Mouse (Mus musculus): ENCODE results near the gene Slc16a10. TPM values are rescaled to one million over a fixed set of nuclear protein-coding genes. Genes with fewer than 3 reads are reported as not detected.

Slc16a10 gene
- polyA plus RNA-seq, 2 experiments, result 32.8 to 63.5 TPM

- H3K4me2 ChIP-seq (ENCODE audit: low read depth), result no peak overlapping the region
- H3K9ac ChIP-seq (replicated peaks), result no peak overlapping the region
- no peaks in the 10 kb centered on the region for H3K27me3 ChIP-seq (ENCODE audit: control insufficient read depth, insufficient read depth, low read length)
- H3K4me3 ChIP-seq (ENCODE audit: insufficient read depth in 1 of 2, low read depth in 2 of 2, low read length in 2 of 2), result no peak overlapping the region
- H3K4me1 ChIP-seq (replicated peaks; ENCODE audit: control insufficient read depth in 2 of 2, insufficient read depth in 2 of 2, low read length in 1 of 2), result peaks cover 11 to 26% of the 10 kb centered on the region in 2 experiments
- ATAC-seq (ENCODE audit: insufficient read depth) (no peak), DNase-seq (ENCODE audit: low read depth in 3 of 3, low spot score in 3 of 3) (no peak)
- H3K9me3 ChIP-seq (ENCODE audit: control insufficient read depth, low read length), result no peaks in the 10 kb centered on the region
- 94% methylated on average over 1 of the region's 1 CpGs for WGBS (ENCODE audit: insufficient replicate concordance)
- peaks cover 3% of the 10 kb centered on the region; the same call in 1 of the 2 replicates for H3K36me3 ChIP-seq (replicated peaks; ENCODE audit: control insufficient read depth, insufficient read depth, low read depth)
- no peak overlapping the region for H3K27ac ChIP-seq
- TF ChIP-seq EP300 (IDR thresholded peaks at IDR 0.05; ENCODE audit: low read depth), result no peak
- TF ChIP-seq CTCF (IDR thresholded peaks at IDR 0.05; ENCODE audit: low read depth), result no peak
Measured at GRCm38 (mm10) chr10:40107995-40108394, 34.1 kb downstream of the Slc16a10 start.

GRCm38 (mm10) chr10:40105174-40105573, 36.9 kb downstream of the Slc16a10 start:
- H3K4me1 ChIP-seq (replicated peaks; ENCODE audit: control insufficient read depth in 2 of 2, insufficient read depth in 2 of 2, low read length in 1 of 2), result peaks cover 11 to 30% of the 10 kb centered on the region in 2 experiments
- ATAC-seq (ENCODE audit: insufficient read depth), result no peak

GRCm38 (mm10) chr10:40103790-40104189, 38.3 kb downstream of the Slc16a10 start:
- Histone ChIP-seq H3K4me1 (replicated peaks; ENCODE audit: control insufficient read depth in 2 of 2, insufficient read depth in 2 of 2, low read length in 1 of 2) (peaks cover 11 to 27% of the 10 kb centered on the region in 2 experiments), H3K4me2 (ENCODE audit: low read depth) (no peak overlapping the region), H3K27ac (no peak overlapping the region), H3K4me3 (ENCODE audit: insufficient read depth in 1 of 2, low read depth in 2 of 2, low read length in 2 of 2) (no peak overlapping the region), H3K27me3 (ENCODE audit: control insufficient read depth, insufficient read depth, low read length) (no peaks in the 10 kb centered on the region), H3K9me3 (ENCODE audit: control insufficient read depth, low read length) (no peaks in the 10 kb centered on the region), H3K36me3 (replicated peaks; ENCODE audit: control insufficient read depth, insufficient read depth, low read depth) (peaks cover 10% of the 10 kb centered on the region), H3K9ac (replicated peaks) (no peak overlapping the region)
- no peak for TF ChIP-seq EP300 (IDR thresholded peaks at IDR 0.05; ENCODE audit: low read depth)
- ATAC-seq (ENCODE audit: insufficient read depth) (no peak), DNase-seq (ENCODE audit: low read depth in 3 of 3, low spot score in 3 of 3) (no peak)
- WGBS (ENCODE audit: insufficient replicate concordance), result 64% methylated on average over 5 of the region's 5 CpGs

More at GRCm38 (mm10) chr10:40105174-40105573, 36.9 kb downstream of the Slc16a10 start:
- Histone ChIP-seq H3K27ac (no peak overlapping the region), H3K9me3 (ENCODE audit: control insufficient read depth, low read length) (no peaks in the 10 kb centered on the region), H3K36me3 (replicated peaks; ENCODE audit: control insufficient read depth, insufficient read depth, low read depth) (peaks cover 3% of the 10 kb centered on the region; the same call in 1 of the 2 replicates), H3K4me2 (ENCODE audit: low read depth) (no peak overlapping the region), H3K9ac (replicated peaks) (no peak overlapping the region), H3K4me3 (ENCODE audit: insufficient read depth in 1 of 2, low read depth in 2 of 2, low read length in 2 of 2) (no peak overlapping the region), H3K27me3 (ENCODE audit: control insufficient read depth, insufficient read depth, low read length) (no peaks in the 10 kb centered on the region)
- DNase-seq (ENCODE audit: low read depth in 3 of 3, low spot score in 3 of 3), result no peak
- TF ChIP-seq EP300 (IDR thresholded peaks at IDR 0.05; ENCODE audit: low read depth), result peak; percentile 35; the same call in 1 of the 2 replicates
- TF ChIP-seq CTCF (IDR thresholded peaks at IDR 0.05; ENCODE audit: low read depth), result no peak
- 13% methylated on average over 1 of the region's 1 CpGs for WGBS (ENCODE audit: insufficient replicate concordance)

GRCm38 (mm10) chr10:40102986-40103385, 39.1 kb downstream of the Slc16a10 start:
- DNase-seq (ENCODE audit: low read depth in 3 of 3, low spot score in 3 of 3) (no peak), ATAC-seq (ENCODE audit: insufficient read depth) (peak; percentile 27; the same call in 1 of the 2 replicates)
- Histone ChIP-seq H3K27me3 (ENCODE audit: control insufficient read depth, insufficient read depth, low read length) (no peaks in the 10 kb centered on the region), H3K4me3 (ENCODE audit: insufficient read depth in 1 of 2, low read depth in 2 of 2, low read length in 2 of 2) (no peak overlapping the region), H3K4me2 (ENCODE audit: low read depth) (no peak overlapping the region), H3K27ac (no peak overlapping the region), H3K9me3 (ENCODE audit: control insufficient read depth, low read length) (no peaks in the 10 kb centered on the region), H3K9ac (replicated peaks) (no peak overlapping the region), H3K36me3 (replicated peaks; ENCODE audit: control insufficient read depth, insufficient read depth, low read depth) (peaks cover 10% of the 10 kb centered on the region), H3K4me1 (replicated peaks; ENCODE audit: control insufficient read depth in 2 of 2, insufficient read depth in 2 of 2, low read length in 1 of 2) (peaks cover 8 to 23% of the 10 kb centered on the region in 2 experiments)
- 41% methylated on average over 8 of the region's 8 CpGs for WGBS (ENCODE audit: insufficient replicate concordance)
- no peak for TF ChIP-seq EP300 (IDR thresholded peaks at IDR 0.05; ENCODE audit: low read depth)
- TF ChIP-seq CTCF (IDR thresholded peaks at IDR 0.05; ENCODE audit: low read depth), result 0 out of 2 replicates have a peak, but pooled peaks have one; percentile 5

- Histone ChIP-seq H3K27me3 (ENCODE audit: control insufficient read depth, insufficient read depth, low read length) (no peaks in the 10 kb centered on the region), H3K27ac (no peak overlapping the region), H3K4me1 (replicated peaks; ENCODE audit: control insufficient read depth in 2 of 2, insufficient read depth in 2 of 2, low read length in 1 of 2) (peaks cover 8 to 22% of the 10 kb centered on the region in 2 experiments), H3K36me3 (replicated peaks; ENCODE audit: control insufficient read depth, insufficient read depth, low read depth) (peaks cover 10% of the 10 kb centered on the region), H3K4me3 (ENCODE audit: insufficient read depth in 1 of 2, low read depth in 2 of 2, low read length in 2 of 2) (no peak overlapping the region), H3K9me3 (ENCODE audit: control insufficient read depth, low read length) (no peaks in the 10 kb centered on the region), H3K9ac (replicated peaks) (no peak overlapping the region), H3K4me2 (ENCODE audit: low read depth) (no peak overlapping the region)
- ATAC-seq (ENCODE audit: insufficient read depth), result no peak
- 84% methylated on average over 3 of the region's 3 CpGs for WGBS (ENCODE audit: insufficient replicate concordance)
- DNase-seq (ENCODE audit: low read depth in 3 of 3, low spot score in 3 of 3), result no peak
- no peak for TF ChIP-seq EP300 (IDR thresholded peaks at IDR 0.05; ENCODE audit: low read depth)
- no peak for TF ChIP-seq CTCF (IDR thresholded peaks at IDR 0.05; ENCODE audit: low read depth)
Measured at GRCm38 (mm10) chr10:40102166-40102565, 39.9 kb downstream of the Slc16a10 start.
